In the genomic region with DNA sequence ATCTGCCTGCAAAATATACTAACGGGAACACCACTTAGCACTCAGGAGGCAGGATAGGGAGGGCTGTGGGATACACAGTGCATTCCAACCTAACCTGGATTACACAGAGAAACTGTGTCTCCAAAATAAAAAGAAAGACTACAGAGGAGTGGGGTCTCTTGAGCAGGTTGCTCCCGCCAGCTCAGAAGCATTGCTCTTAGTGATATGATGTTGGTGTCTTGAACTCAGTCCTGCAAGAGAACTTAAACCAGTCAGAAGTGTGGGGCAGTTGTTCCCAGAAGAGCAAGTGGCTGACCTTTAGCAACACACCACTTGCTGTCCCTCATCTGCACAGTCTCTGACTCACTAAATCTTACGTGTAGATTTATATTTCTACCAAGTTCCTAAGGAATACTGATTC, we compare ENCODE assay signal across 25 mouse cellular contexts.
"Had no signal": no experiment of that assay in that cellular context is flagged by ENCODE, and none has a peak within 500 bp of the region (broad histone marks: within the 10 kb centered on the region; RNA-seq: fewer than 3 reads in every experiment).

No protein-coding gene starts in this region.

- H3K9me3 ChIP-seq: embryonic facial prominence, embryonic 10.5 days; embryonic facial prominence, embryonic 12.5 days; embryonic facial prominence, embryonic 13.5 days; embryonic facial prominence, embryonic 15.5 days; forebrain, embryonic 10.5 days; forebrain, embryonic 12.5 days; forebrain, embryonic 13.5 days; forebrain, embryonic 15.5 days had no signal

- DNase-seq: cerebellum, adult 2 months; cerebellum, adult 8-10 months; cerebellum, adult 9-10 months; cerebellum, adult 9-11 months; cerebellum, postnatal 10 days; cerebellum, postnatal 14 days; cerebellum, postnatal 25 days; cerebellum, postnatal 36 days; embryo, embryonic 11 days; forebrain, postnatal 0 days; gastrocnemius, adult 2 months; gastrocnemius, postnatal 10 days; gastrocnemius, postnatal 14 days; gastrocnemius, postnatal 25 days; gastrocnemius, postnatal 36 days; heart, adult 18-20 months had no signal

- H3K27me3 ChIP-seq: embryonic facial prominence, embryonic 12.5 days; embryonic facial prominence, embryonic 13.5 days; embryonic facial prominence, embryonic 15.5 days had no signal

- H3K4me3 ChIP-seq: embryonic facial prominence, embryonic 10.5 days; embryonic facial prominence, embryonic 12.5 days; embryonic facial prominence, embryonic 13.5 days; embryonic facial prominence, embryonic 15.5 days; erythroblast, embryonic 14.5 days; forebrain, embryonic 10.5 days; forebrain, embryonic 12.5 days; forebrain, embryonic 13.5 days; forebrain, embryonic 15.5 days; gastrocnemius, adult 2 months had no signal

- H3K9ac ChIP-seq: embryonic facial prominence, embryonic 12.5 days; embryonic facial prominence, embryonic 13.5 days; embryonic facial prominence, embryonic 15.5 days; forebrain, embryonic 12.5 days; forebrain, embryonic 13.5 days; forebrain, embryonic 15.5 days; forebrain, postnatal 0 days had no signal

- H3K36me3 ChIP-seq: embryonic facial prominence, embryonic 10.5 days; embryonic facial prominence, embryonic 12.5 days; embryonic facial prominence, embryonic 13.5 days; embryonic facial prominence, embryonic 15.5 days; forebrain, embryonic 10.5 days; forebrain, embryonic 12.5 days; forebrain, embryonic 15.5 days had no signal

- H3K27ac ChIP-seq: embryonic facial prominence, embryonic 10.5 days; embryonic facial prominence, embryonic 12.5 days; embryonic facial prominence, embryonic 13.5 days; embryonic facial prominence, embryonic 15.5 days; forebrain, embryonic 10.5 days; forebrain, embryonic 12.5 days; forebrain, embryonic 13.5 days; forebrain, embryonic 15.5 days; gastrocnemius, adult 2 months had no signal

- H3K4me1 ChIP-seq: embryonic facial prominence, embryonic 12.5 days; embryonic facial prominence, embryonic 13.5 days; embryonic facial prominence, embryonic 15.5 days; forebrain, embryonic 12.5 days; forebrain, embryonic 13.5 days; forebrain, embryonic 15.5 days had no signal
